Mouse (Mus musculus) ES-CJ7 (cell line): ENCODE results near the gene Zfp40.

Experiments
- DNase-seq: peaks from one replicate; pipeline ENCODE4 v3.0.0; 2011; ENCODE audit warnings: low read depth, low spot score

The Zfp40 gene

DNA sequence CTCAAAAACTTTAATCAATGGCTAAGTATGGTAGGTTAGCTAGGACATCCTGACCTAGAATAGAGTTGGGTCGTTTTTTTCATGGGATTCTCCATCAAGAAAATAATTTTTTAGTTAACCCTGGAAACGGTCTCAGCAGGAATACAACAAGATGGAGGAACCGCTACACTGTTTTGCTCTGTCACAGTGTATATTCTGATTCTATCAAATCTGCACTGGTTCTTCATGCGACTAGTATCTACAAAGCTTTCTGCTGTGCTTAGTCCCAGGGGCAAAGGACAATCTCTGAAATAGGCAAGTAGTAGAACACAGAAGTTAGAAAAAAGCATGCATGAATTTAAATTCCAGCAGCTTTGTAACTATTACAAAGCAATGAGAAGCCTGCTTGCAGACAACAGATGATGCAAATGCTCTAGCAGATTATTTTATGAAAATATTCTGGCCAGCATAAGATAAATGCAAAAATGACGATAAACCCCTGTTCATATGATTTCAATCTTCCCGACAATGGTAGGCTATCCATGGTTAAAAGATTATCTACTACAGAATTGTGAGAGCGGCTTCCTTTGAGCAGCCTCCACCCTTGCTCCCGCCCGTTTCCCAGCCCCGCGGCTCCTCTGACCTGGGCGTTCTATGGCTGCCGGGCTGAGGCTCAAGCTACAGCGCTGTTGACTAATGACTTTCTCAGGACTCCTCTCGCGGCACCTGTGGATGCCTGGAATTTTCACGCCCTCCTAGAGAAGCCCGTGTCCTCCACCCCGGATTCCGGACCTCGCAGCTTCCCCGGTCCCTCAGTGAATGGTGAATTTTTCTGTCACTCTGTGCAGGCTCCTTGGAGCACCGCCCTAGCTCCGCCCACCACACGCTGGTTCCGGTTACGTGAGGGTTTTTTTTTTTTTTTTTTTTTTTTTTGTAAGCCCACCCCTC, at the start of gene Zfp40:
TSS of gene Zfp40 (minus strand) at position 800 of the 927 bp plus-strand sequence.
- DNase-seq = peak; percentile 94

GRCm38 (mm10) chr17:23218320-23218719, 25.3 kb upstream of the Zfp40 start:
- no peak for DNase-seq

DNA sequence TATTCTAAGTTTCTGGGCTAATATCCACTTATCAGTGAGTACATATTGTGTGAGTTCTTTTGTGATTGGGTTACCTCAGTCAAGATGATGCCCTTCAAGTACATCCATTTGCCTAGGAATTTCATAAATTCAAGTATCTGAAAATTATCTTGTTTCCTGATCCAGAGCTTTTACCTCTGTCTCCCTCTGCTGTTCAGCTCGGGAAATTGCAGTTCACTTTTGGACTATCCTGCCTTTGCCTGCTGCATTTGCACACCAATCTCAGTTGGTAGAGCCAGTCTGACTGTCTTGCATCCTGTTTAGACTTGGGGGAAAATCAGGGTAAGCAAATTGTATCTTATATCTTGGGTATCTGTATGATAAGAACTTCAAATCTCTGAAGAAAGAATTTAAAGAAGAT, 6.8 kb upstream of the Zfp40 start:
- DNase-seq = peak; percentile 36

- peak; percentile 69 for DNase-seq
Observed at GRCm38 (mm10) chr17:23193441-23193840, 389 bp upstream of the Zfp40 start.

- no peak for DNase-seq
Observed at GRCm38 (mm10) chr17:23187680-23188079, 5.4 kb downstream of the Zfp40 start.
